Mouse (Mus musculus) cerebellum, adult 2 months (tissue): ENCODE measurements at regions not wholly inside any gene's neighbourhood (a gene's known extent, or its start where the extent isn't known, plus 50 kb on each side); places are given as distances from the start of the nearest gene placed in this dataset.

ENCODE experiments used
- DNase-seq, 2 experiments: peaks; one replicate each; pipeline ENCODE4 v3.0.0; 2021
- H3K27ac ChIP-seq: fragments of 200-500 bp; 2 replicates; pipeline ENCODE4 v1.5.1; 2012; ENCODE audit warnings: low read length, control low read depth, inconsistent platforms; ENCODE audit not compliant: insufficient read depth
- H3K27me3 ChIP-seq: fragments of 200-500 bp; 2 replicates; pipeline ENCODE4 v1.6.1; 2012; ENCODE audit warnings: inconsistent platforms, mild to moderate bottlenecking, low read length, moderate library complexity; ENCODE audit not compliant: control insufficient read depth, insufficient read depth
- H3K4me1 ChIP-seq: fragments of 200-500 bp; 2 replicates; pipeline ENCODE4 v1.6.1; 2011; ENCODE audit warnings: low read length; ENCODE audit not compliant: control insufficient read depth, insufficient read depth
- H3K4me3 ChIP-seq: fragments of 200-500 bp; replicated peaks from 2 replicates; pipeline ENCODE3; 2011; ENCODE audit warnings: mild to moderate bottlenecking, low read depth, low read length, control low read depth; ENCODE audit not compliant: insufficient read depth
- CTCF ChIP-seq: fragments of 200-500 bp; IDR thresholded peaks from 2 replicates; pipeline ENCODE4 v1.5.1; 2011; ENCODE audit warnings: low read depth, mild to moderate bottlenecking, control low read depth, low read length, moderate library complexity, borderline replicate concordance; ENCODE audit not compliant: insufficient read depth
- POLR2A ChIP-seq: fragments of 200-500 bp; IDR thresholded peaks from 2 replicates; pipeline ENCODE4 v1.6.1; 2011; ENCODE audit warnings: low read length, control low read depth, borderline replicate concordance; ENCODE audit not compliant: insufficient read depth
- WGBS: fragments of 180-500 bp; shearing (Covaris S2); methylation state at CpG from one replicate; pipeline ENCODE4 v1.1.7; 2018; 5-methylcytosine and 5-hydroxymethylcytosine counted together

DNA sequence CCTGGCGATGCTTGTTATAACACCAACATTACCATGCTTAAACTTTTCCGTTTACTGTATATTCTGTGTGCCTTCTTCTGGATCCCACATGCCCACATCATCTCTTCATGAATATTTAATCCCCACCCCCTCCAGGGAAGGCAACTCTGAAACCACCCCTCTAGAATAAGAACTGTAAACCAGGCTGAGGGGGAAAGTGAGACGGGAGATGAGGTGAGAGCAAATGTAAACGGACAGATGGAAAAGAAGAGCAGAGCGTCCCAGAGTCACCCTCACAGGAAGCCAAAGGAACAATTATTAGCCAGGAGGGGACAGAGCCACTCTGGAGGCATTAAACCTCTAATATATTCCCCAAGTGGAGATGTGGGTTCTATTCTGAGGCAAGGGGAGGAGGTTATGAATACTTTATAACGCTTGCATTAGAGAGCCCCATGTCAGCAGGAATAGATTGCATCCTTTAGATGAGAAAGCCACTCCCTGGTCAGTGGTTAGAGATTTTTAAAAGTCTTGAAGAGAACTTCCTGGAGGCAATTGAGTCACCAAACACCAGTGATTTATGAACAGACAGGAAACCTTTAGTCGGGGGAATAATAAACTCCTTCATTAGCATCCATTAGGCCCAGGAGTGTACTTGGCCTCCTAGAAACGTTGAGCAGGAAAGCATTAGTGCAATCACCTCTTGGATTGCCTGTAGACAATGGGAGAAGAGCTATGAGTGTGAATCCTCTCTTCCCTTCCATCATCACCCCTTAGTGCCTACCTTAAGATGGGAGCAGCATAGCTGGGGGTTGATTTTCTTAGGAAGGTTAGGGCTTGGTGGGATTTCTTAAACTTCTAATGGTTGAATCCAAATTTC is 220.1 kb downstream of the Elavl2 start:
- Histone ChIP-seq H3K27me3 (no peaks in the 10 kb centered on the region; the same call in 1 of the 2 replicates), H3K4me1 (no peaks in the 10 kb centered on the region), H3K27ac (no peak overlapping the region), H3K4me3 (no peak overlapping the region)
- no peak for DNase-seq
- WGBS: 75% methylated on average over 8 of the region's 8 CpGs
- no peak for TF ChIP-seq CTCF
- no peak for TF ChIP-seq POLR2A

- H3K27ac ChIP-seq: no peak overlapping the region
- WGBS: 76% methylated on average over 11 of the region's 11 CpGs
- no peak overlapping the region for H3K4me3 ChIP-seq
- H3K4me1 ChIP-seq: no peaks in the 10 kb centered on the region
- no peak for DNase-seq
- H3K27me3 ChIP-seq: no peaks in the 10 kb centered on the region
- TF ChIP-seq POLR2A (no peak), CTCF (no peak)
Measured at GRCm38 (mm10) chr4:91164280-91165121, 236.1 kb downstream of the Elavl2 start.

DNA sequence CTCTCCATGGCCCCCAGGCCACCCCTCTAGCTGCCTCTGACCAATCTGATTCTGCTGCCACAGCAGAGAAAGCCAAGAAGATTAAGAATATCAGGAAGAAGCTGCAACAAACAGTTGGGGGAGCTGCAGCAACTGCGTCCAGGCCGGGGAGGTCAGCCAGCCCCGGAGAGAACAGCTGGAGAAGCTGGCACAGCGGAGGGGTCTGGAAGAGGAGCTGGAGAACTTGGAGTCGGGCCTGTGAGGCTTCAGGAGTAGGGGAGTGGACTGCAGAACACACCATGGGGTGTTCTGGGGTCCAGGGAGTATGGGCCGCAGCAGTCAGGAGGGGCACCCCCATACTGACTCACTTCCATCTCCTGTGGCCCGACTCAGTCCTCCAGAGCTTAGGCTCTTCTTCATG is 243.5 kb downstream of the Elavl2 start:
- no peaks in the 10 kb centered on the region for H3K4me1 ChIP-seq
- no peak for DNase-seq
- no peak overlapping the region for H3K4me3 ChIP-seq
- 25% methylated on average over 7 of the region's 7 CpGs for WGBS
- TF ChIP-seq POLR2A: no peak
- no peak for TF ChIP-seq CTCF
- H3K27ac ChIP-seq: no peak overlapping the region
- H3K27me3 ChIP-seq: no peaks in the 10 kb centered on the region; the same call in 1 of the 2 replicates

- no peak overlapping the region for H3K4me3 ChIP-seq
- 96% methylated on average over 7 of the region's 7 CpGs for whole genome bisulfite sequencing
- TF ChIP-seq POLR2A (no peak), CTCF (no peak)
Measured at GRCm38 (mm10) chr4:91144666-91145065, 255.9 kb downstream of the Elavl2 start.

DNA sequence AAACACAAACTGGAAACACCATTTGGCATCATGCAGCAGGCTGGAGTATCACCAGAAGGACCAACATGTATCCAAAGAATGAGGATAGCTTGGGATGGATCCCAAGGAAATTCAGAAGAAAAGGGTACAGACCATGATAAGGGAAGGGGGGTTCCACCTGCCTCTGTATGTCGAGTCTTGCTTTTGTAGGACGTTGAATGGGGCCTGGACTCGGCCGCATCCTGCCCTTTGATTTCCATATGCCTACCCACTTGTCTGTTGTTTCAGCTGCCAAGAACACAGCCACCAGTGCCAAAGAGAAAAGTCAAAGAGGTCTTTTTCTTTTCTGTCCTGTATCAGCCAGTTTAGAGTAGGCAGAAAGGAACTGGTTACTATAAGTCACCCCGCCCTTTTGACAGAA is 256.7 kb downstream of the Elavl2 start:
- Histone ChIP-seq H3K27me3 (no peaks in the 10 kb centered on the region), H3K4me3 (no peak overlapping the region), H3K27ac (no peak overlapping the region), H3K4me1 (no peaks in the 10 kb centered on the region)
- 35% methylated on average over 5 of the region's 5 CpGs for WGBS
- peak; percentile 26 to 57 for DNase-seq
- TF ChIP-seq POLR2A: no peak
- TF ChIP-seq CTCF: no peak

More at GRCm38 (mm10) chr4:91144666-91145065, 255.9 kb downstream of the Elavl2 start:
- Histone ChIP-seq H3K4me1 (no peaks in the 10 kb centered on the region), H3K27ac (no peak overlapping the region), H3K27me3 (no peaks in the 10 kb centered on the region)
- DNase-seq: no peak

- no peaks in the 10 kb centered on the region; the same call in 1 of the 2 replicates for H3K27me3 ChIP-seq
- 59% methylated on average over 3 of the region's 3 CpGs for WGBS
- no peak overlapping the region for H3K4me3 ChIP-seq
- H3K4me1 ChIP-seq: no peaks in the 10 kb centered on the region
- DNase-seq: no peak
- no peak for TF ChIP-seq POLR2A
- no peak for TF ChIP-seq CTCF
- no peak overlapping the region for H3K27ac ChIP-seq
Measured at GRCm38 (mm10) chr4:91135327-91135726, 265.3 kb downstream of the Elavl2 start.

GRCm38 (mm10) chr4:91132266-91132665 is 268.3 kb downstream of the Elavl2 start:
- no peaks in the 10 kb centered on the region for H3K4me1 ChIP-seq
- TF ChIP-seq POLR2A (no peak), CTCF (no peak)
- H3K27ac ChIP-seq: no peak overlapping the region
- H3K4me3 ChIP-seq: no peak overlapping the region
- no peaks in the 10 kb centered on the region for H3K27me3 ChIP-seq
- DNase-seq: peak in 1 of 2 experiments; percentile 68
- WGBS: 19% methylated on average over 7 of the region's 7 CpGs

DNA sequence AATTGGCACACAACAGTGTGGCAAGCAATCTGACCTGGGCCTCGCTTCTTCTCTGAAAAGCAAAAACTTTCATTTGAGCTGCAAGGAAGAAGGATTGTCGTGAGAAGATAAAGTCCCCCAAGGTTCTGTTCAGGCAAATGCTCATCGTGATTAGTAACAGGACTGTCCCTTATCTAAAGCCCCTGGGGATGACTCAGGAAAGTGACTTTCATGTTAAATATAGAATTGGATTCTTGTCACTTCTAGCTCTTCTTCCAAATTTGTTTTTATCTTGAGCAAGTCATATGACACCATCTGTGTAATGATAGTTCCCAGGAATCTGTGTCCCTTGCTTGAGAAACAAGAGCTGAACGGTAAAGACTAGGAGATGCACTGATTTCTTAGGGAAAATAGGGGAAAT is 280.3 kb downstream of the Elavl2 start:
- no peaks in the 10 kb centered on the region for H3K27me3 ChIP-seq
- WGBS: 93% methylated on average over 4 of the region's 4 CpGs
- DNase-seq: no peak
- H3K4me1 ChIP-seq: no peaks in the 10 kb centered on the region
- no peak overlapping the region for H3K27ac ChIP-seq
- no peak overlapping the region for H3K4me3 ChIP-seq
- TF ChIP-seq POLR2A (no peak), CTCF (no peak)
